Comparison of ENCODE assay signal across 25 mouse cellular contexts in the genomic region with DNA sequence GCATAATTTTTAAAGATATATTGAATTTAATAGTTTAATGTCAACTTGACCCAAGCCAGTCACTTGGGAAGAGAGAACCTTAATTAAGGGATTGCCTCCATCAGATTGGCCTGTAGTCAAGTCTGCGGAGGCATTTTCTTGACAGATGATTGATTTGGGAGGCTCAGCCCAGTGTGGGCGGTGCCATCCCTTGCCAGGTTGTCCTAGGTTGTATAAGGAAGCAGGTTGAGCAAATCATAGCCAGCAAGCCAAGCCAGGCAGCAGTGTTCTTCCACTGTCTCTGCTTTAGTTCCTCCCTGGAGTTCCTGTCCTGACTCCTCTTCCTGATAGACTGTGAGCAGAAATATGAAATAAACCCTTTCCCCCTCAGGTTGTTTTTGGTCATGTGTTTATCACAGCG. TPM values are rescaled to one million over a fixed set of nuclear protein-coding genes. Genes with fewer than 3 reads are reported as not detected.
"Had no signal": no experiment of that assay in that cellular context is flagged by ENCODE, and none has a peak within 500 bp of the region (broad histone marks: within the 10 kb centered on the region; RNA-seq: fewer than 3 reads in every experiment).

No protein-coding gene starts in this region.

- H3K27me3 ChIP-seq: intestine, embryonic 15.5 days; kidney, embryonic 15.5 days; limb, embryonic 12.5 days; limb, embryonic 15.5 days; liver, embryonic 15.5 days; midbrain, embryonic 12.5 days; midbrain, embryonic 15.5 days; stomach, embryonic 15.5 days had no signal

- H3K4me3 ChIP-seq: intestine, embryonic 15.5 days; kidney, embryonic 15.5 days; limb, embryonic 12.5 days; limb, embryonic 15.5 days; liver, embryonic 15.5 days; midbrain, embryonic 12.5 days; midbrain, embryonic 15.5 days; neural tube, embryonic 12.5 days; neural tube, embryonic 15.5 days; stomach, embryonic 15.5 days had no signal

- H3K9me3 ChIP-seq: intestine, embryonic 15.5 days; kidney, embryonic 15.5 days; limb, embryonic 12.5 days; limb, embryonic 15.5 days; midbrain, embryonic 12.5 days; midbrain, embryonic 15.5 days; neural tube, embryonic 12.5 days; neural tube, embryonic 15.5 days; stomach, embryonic 15.5 days had no signal

- DNase-seq: kidney, adult 11 months; kidney, adult 8-10 months; kidney, postnatal 10 days; kidney, postnatal 36 days; left cerebral cortex, postnatal 4 days; lung, embryonic 14.5 days; right cerebral cortex, adult 18-20 months; right cerebral cortex, postnatal 14 days; right cerebral cortex, postnatal 4 days; thymus, postnatal 25 days had no signal

- ATAC-seq: intestine, embryonic 15.5 days; lung, postnatal 0 days; midbrain, embryonic 15.5 days had no signal

- H3K4me2 ChIP-seq: intestine, embryonic 15.5 days; kidney, embryonic 15.5 days; limb, embryonic 12.5 days; limb, embryonic 15.5 days; liver, embryonic 15.5 days; lung, embryonic 14.5 days; midbrain, embryonic 12.5 days; midbrain, embryonic 15.5 days; neural tube, embryonic 12.5 days; neural tube, embryonic 15.5 days; stomach, embryonic 15.5 days had no signal

- H3K4me1 ChIP-seq: intestine, embryonic 15.5 days; midbrain, embryonic 15.5 days; neural tube, embryonic 15.5 days had no signal

- H3K36me3 ChIP-seq: intestine, embryonic 15.5 days; kidney, embryonic 15.5 days; limb, embryonic 12.5 days; limb, embryonic 15.5 days; liver, embryonic 15.5 days; midbrain, embryonic 12.5 days; midbrain, embryonic 15.5 days; neural tube, embryonic 12.5 days; neural tube, embryonic 15.5 days; stomach, embryonic 15.5 days had no signal

- H3K27ac ChIP-seq: intestine, embryonic 15.5 days; kidney, embryonic 15.5 days; limb, embryonic 12.5 days; macrophage; midbrain, embryonic 12.5 days; midbrain, embryonic 15.5 days; neural tube, embryonic 12.5 days; neural tube, embryonic 15.5 days; stomach, embryonic 15.5 days had no signal

- H3K9ac ChIP-seq: intestine, embryonic 15.5 days; kidney, embryonic 15.5 days; limb, embryonic 12.5 days; limb, embryonic 15.5 days; liver, embryonic 15.5 days; lung, embryonic 14.5 days; midbrain, embryonic 12.5 days; midbrain, embryonic 15.5 days; neural tube, embryonic 12.5 days; neural tube, embryonic 15.5 days; stomach, embryonic 15.5 days had no signal

RNA-seq across cellular contexts. Expression of gene Ampd1, which starts 49.8 kb away (rescaled TPM):
- total RNA-seq: layer of hippocampus, adult 8-10 months; layer of hippocampus, postnatal 14 days; left cerebral cortex, postnatal 14 days; left cerebral cortex, postnatal 4 days had no signal
- polyA plus RNA-seq: macrophage; midbrain, embryonic 15.5 days; stomach, embryonic 15.5 days had no signal
